Mouse (Mus musculus): Measurements from ENCODE around the gene Glis1. TPM values are rescaled to one million over a fixed set of nuclear protein-coding genes. Genes with fewer than 3 reads are reported as not detected.

The Glis1 gene
- 2.9 and 6.3 TPM in 2 replicates for polyA plus RNA-seq (2016; fragmentation: Nextera tagmentation; extraction: Ambion mirVana)

DNA sequence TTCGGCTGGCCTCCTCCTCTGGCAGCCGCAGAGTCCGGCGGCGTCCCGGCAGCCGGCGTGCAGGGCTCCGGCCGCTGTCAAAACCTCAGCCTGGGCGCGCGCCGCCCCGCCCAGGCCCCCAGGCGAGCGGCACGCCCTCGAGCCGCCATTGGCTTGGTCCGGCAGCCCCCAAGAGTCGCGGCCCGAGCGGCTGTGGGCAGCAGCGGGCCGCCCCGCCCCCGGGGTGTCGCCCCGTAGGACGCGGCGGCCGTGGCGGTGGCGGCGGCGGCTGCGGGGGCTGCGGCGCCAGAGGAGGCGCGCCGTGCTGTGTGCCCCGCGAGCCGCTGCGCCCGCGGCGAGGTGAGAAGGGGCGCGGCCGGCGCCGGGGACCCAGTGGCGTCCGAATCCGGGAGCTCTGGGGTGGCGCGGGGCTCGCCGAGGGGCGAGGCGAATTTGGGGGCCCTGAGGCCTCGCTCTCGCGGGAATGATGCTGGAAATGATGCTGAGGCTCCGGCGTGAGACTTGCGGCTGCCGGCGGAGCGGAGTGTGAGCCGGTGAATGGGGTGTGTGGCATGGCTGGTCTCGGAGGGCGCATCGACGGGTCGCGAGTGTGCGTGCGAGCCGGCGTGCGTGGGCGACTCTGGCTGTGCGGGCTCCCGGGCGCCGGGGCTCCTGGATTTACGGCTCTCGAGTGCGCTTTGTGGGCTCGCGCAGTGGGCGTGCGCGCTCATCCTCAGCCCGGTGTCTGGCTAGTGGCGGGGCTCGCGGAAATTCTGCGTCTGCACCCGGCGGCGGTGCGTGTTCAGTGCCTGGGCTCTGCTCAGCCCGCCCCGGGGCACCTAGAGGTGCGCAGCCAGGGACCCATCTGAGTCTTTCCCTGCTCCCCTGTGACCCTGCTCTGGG lies at the start of gene Glis1:
Gene Glis1, plus strand, starts transcription at position 236 of the 882 bp plus-strand sequence.
- WGBS, result under 1% methylated on average over 112 of the region's 112 CpGs
- Histone ChIP-seq H3K36me3 (no peaks in the 10 kb centered on the region), H3K4me1 (replicated peaks) (peaks cover 23% of the 10 kb centered on the region), H3K27me3 (ENCODE audit: insufficient read depth, poor library complexity, severe bottlenecking) (peaks cover 77% of the 10 kb centered on the region), H3K27ac (peak within 1 kb of the TSS; percentile 75), H3K9me3 (no peaks in the 10 kb centered on the region), H3K4me3 (peak within 1 kb of the TSS; percentile 71)
- DNase-seq (ENCODE audit: low spot score), result peak; percentile 77

DNA sequence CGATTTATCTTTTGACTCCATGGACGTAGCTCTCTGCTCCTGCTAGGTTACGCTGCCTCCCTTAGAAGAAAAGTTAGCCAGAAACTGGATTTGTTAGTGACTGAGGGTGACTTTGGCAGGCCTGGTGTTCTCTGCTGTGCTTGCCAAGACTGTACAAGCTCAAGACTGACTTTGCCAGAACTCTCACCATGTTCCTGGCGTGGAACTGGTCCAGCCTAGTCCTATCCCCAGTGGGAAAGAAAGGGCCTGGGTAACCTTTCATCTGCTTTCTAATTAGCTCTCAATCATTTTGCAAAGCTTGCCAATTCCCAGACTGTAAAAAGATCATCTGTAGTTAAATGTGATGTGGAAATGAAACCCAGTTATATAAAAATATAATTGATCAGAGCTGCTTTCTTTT lies 47.4 kb upstream of the Glis1 start:
- no peaks in the 10 kb centered on the region for H3K27me3 ChIP-seq (ENCODE audit: insufficient read depth, poor library complexity, severe bottlenecking)
- 97% methylated on average over 4 of the region's 4 CpGs for WGBS
- DNase-seq (ENCODE audit: low spot score), result no peak
- H3K4me3 ChIP-seq, result no peak overlapping the region
- peaks cover 97% of the 10 kb centered on the region for H3K36me3 ChIP-seq
- H3K9me3 ChIP-seq, result no peaks in the 10 kb centered on the region
- H3K27ac ChIP-seq, result no peak overlapping the region
- no peaks in the 10 kb centered on the region for H3K4me1 ChIP-seq (replicated peaks)

DNA sequence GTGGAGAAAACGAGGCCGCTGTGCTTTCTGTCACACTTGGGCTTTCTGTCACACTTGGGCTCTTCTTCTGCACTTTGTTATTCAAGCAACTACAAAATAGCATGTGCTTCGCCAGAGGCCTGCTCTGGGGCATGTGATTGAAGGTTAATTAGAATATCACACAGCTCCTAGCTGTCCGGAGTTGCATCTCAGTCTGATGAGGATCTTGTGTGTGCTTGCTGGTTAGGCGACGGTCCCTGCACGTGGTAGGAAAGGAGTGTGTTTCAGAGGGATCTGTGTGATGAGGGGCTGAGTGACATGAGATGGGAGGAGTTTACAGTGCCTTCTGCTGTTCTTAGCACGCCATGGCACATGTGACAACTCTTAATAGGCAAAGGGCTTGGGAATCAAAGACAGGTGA lies 46.9 kb upstream of the Glis1 start:
- H3K36me3 ChIP-seq, result peaks cover 97% of the 10 kb centered on the region
- DNase-seq (ENCODE audit: low spot score), result no peak
- WGBS, result 96% methylated on average over 8 of the region's 8 CpGs

DNA sequence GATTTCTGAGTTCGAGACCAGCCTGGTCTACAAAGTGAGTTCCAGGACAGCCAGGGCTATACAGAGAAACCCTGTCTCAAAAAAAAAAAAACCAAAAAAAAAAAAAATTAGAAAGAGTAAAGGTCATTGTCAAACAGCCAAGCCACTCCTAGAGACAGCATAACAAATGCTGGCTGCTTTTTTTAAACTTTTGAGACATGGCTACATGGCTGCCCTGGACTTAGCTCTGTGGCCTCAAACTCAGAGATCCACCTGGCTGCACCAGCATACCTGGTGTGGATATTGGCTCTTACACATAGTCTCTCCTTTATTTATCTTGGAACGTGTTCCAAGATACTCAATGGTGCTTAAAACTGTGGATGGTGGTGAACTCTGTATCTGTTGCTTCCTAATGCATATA lies 46.1 kb upstream of the Glis1 start:
- no peak for DNase-seq (ENCODE audit: low spot score)
- Histone ChIP-seq H3K36me3 (peaks cover 97% of the 10 kb centered on the region), H3K4me3 (no peak overlapping the region), H3K4me1 (replicated peaks) (no peaks in the 10 kb centered on the region), H3K27me3 (ENCODE audit: insufficient read depth, poor library complexity, severe bottlenecking) (no peaks in the 10 kb centered on the region), H3K27ac (no peak overlapping the region), H3K9me3 (no peaks in the 10 kb centered on the region)
- 98% methylated on average over 2 of the region's 2 CpGs for WGBS

More for the DNA sequence above, 46.9 kb upstream of the Glis1 start:
- Histone ChIP-seq H3K9me3 (no peaks in the 10 kb centered on the region), H3K27me3 (ENCODE audit: insufficient read depth, poor library complexity, severe bottlenecking) (no peaks in the 10 kb centered on the region), H3K4me3 (no peak overlapping the region), H3K27ac (no peak overlapping the region), H3K4me1 (replicated peaks) (no peaks in the 10 kb centered on the region)

DNA sequence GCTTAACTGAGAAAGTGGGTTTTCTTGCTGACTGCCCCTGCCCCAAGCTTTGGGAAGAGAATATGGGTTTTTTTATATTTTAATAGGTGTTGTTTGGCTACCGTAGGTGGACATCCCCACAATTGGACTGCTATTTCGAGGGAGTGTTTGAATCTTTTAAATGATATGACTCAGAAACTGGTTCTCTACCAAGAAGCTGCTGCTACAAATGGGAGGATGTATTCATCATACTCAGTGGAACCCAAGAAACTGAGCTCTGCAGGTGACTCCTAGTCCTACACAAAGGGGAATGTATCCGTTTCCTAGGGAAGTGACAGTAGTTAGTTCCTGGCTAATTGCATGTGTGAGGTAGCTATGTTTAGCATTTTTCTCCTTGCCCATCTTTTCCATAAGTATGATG lies 45.0 kb upstream of the Glis1 start:
- Histone ChIP-seq H3K27me3 (ENCODE audit: insufficient read depth, poor library complexity, severe bottlenecking) (no peaks in the 10 kb centered on the region), H3K27ac (no peak overlapping the region), H3K36me3 (peaks cover 97% of the 10 kb centered on the region), H3K4me3 (no peak overlapping the region), H3K4me1 (replicated peaks) (no peaks in the 10 kb centered on the region), H3K9me3 (no peaks in the 10 kb centered on the region)
- 96% methylated on average over 3 of the region's 3 CpGs for WGBS
- no peak for DNase-seq (ENCODE audit: low spot score)

DNA sequence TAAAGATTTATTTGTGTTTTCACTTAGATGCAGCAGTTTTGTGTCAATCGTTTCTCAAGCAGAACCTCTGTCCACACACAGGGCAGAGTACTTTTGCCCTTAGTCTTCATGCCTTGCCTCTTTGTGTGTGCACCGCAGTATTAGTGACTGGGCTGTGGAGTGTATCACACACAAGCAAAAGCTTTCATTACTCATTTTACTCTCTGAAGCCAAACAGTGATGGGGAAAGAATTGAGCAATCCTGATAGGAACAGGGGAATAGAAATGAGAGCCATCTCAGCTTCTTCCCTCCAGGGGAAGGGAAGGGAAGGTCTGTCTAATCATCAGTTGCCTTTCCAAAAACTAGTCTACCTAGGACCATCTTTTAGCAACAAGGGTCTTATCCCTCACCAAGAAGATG lies 40.6 kb upstream of the Glis1 start:
- DNase-seq (ENCODE audit: low spot score), result no peak
- H3K4me1 ChIP-seq (replicated peaks), result no peaks in the 10 kb centered on the region
- no peaks in the 10 kb centered on the region for H3K27me3 ChIP-seq (ENCODE audit: insufficient read depth, poor library complexity, severe bottlenecking)
- H3K27ac ChIP-seq, result no peak overlapping the region
- WGBS, result 97% methylated on average over 2 of the region's 2 CpGs
- H3K9me3 ChIP-seq, result no peaks in the 10 kb centered on the region
- H3K4me3 ChIP-seq, result no peak overlapping the region
- H3K36me3 ChIP-seq, result peaks cover 99% of the 10 kb centered on the region

DNA sequence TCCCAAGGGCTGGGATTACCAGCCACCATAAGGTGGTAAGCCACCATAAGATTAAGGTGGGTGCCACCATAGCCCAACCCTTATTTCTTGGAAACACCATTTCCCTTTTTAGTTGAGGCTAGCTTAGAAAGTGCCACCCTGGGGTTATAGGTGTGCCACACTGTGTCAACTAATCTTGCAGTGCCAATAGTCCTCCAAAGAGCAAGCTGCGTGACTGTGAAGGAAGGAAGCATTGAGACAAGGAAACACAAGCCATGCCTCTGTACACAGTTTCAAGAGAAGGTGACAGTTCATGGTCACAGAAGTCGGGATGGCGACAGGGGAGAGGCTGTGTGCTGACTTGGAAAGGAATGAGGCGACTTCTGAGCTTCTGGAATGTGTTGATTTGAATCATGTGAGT lies 14.2 kb upstream of the Glis1 start:
- Histone ChIP-seq H3K36me3 (peaks cover 37% of the 10 kb centered on the region), H3K4me1 (replicated peaks) (peaks cover 11% of the 10 kb centered on the region; the same call in 1 of the 2 replicates), H3K27me3 (ENCODE audit: insufficient read depth, poor library complexity, severe bottlenecking) (peaks cover 12% of the 10 kb centered on the region), H3K9me3 (no peaks in the 10 kb centered on the region), H3K4me3 (no peak overlapping the region), H3K27ac (no peak overlapping the region)
- no peak for DNase-seq (ENCODE audit: low spot score)
- WGBS, result 88% methylated on average over 4 of the region's 4 CpGs

DNA sequence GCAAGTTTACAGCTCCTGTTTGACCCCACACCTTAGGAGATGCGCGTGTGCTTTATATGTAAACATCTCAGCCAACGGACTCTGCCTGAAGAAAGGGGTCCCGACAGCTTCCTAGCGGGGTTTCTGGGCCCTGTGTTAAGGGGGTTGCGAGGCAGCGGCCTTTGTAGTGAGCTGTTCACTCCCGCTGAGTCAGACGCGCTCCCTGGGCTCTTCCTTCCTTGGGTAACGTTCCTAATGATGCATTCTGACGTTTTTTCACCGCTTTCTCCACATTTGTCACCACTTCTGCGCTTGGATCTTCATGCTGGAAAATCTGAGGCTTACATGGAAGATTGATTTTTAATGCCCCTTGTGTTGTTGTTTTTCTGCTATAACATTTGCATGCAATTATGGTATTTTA lies 12.7 kb upstream of the Glis1 start:
- H3K27ac ChIP-seq, result no peak overlapping the region
- no peaks in the 10 kb centered on the region for H3K9me3 ChIP-seq
- WGBS, result 2% methylated on average over 14 of the region's 14 CpGs
- peaks cover 23% of the 10 kb centered on the region for H3K36me3 ChIP-seq
- no peak for DNase-seq (ENCODE audit: low spot score)
- peak overlapping the region; percentile 39 for H3K4me3 ChIP-seq
- H3K4me1 ChIP-seq (replicated peaks), result peaks cover 11% of the 10 kb centered on the region; the same call in 1 of the 2 replicates
- H3K27me3 ChIP-seq (ENCODE audit: insufficient read depth, poor library complexity, severe bottlenecking), result peaks cover 14% of the 10 kb centered on the region

DNA sequence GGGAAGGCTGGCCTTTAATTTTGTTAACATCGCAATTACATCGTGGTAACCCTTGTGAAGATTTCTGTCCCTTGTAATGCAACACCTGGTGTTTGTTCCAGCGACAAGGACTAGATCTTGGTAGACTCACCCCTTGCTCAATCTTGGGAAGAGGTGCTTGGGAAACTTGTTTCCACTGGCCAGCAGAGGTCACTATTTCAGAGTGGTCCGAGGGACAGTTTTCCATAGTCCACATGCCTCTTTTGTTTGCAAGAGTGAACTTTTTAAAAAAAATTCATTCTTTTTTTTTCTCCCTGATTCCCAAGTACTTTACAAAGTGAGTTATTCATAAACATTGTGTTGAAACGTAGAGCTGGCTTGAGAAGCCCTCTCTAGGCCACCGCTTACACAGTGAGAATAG lies 12.2 kb upstream of the Glis1 start:
- DNase-seq (ENCODE audit: low spot score), result peak; percentile 54
- Histone ChIP-seq H3K4me1 (replicated peaks) (peaks cover 11% of the 10 kb centered on the region; the same call in 1 of the 2 replicates), H3K9me3 (no peaks in the 10 kb centered on the region), H3K4me3 (no peak overlapping the region), H3K27me3 (ENCODE audit: insufficient read depth, poor library complexity, severe bottlenecking) (peaks cover 14% of the 10 kb centered on the region), H3K27ac (no peak overlapping the region), H3K36me3 (peaks cover 19% of the 10 kb centered on the region)
- WGBS, result 22% methylated on average over 6 of the region's 6 CpGs

DNA sequence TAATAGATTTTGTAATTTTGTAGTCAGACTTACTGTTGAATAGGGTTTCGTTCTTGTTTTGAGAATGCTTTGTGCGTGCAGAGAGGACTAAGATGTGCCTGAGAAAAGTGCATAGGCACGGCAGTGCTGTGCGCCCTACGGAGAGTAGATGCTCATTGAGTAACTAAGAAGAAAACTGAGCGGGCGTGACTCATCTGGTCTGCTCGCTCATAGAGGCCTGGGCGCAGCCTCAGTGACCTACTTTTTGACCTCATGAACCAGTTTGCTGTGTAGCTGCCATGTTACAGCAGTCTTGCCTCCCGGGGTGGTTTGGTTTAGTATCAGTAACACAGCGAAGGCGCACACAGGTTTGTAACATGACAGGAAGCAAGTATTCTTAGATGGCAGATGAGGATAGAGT lies 8.8 kb upstream of the Glis1 start:
- Histone ChIP-seq H3K36me3 (no peaks in the 10 kb centered on the region), H3K9me3 (no peaks in the 10 kb centered on the region), H3K4me3 (no peak overlapping the region), H3K27ac (no peak overlapping the region), H3K27me3 (ENCODE audit: insufficient read depth, poor library complexity, severe bottlenecking) (peaks cover 14% of the 10 kb centered on the region), H3K4me1 (replicated peaks) (peaks cover 11% of the 10 kb centered on the region; the same call in 1 of the 2 replicates)
- 94% methylated on average over 12 of the region's 12 CpGs for WGBS
- DNase-seq (ENCODE audit: low spot score), result no peak

DNA sequence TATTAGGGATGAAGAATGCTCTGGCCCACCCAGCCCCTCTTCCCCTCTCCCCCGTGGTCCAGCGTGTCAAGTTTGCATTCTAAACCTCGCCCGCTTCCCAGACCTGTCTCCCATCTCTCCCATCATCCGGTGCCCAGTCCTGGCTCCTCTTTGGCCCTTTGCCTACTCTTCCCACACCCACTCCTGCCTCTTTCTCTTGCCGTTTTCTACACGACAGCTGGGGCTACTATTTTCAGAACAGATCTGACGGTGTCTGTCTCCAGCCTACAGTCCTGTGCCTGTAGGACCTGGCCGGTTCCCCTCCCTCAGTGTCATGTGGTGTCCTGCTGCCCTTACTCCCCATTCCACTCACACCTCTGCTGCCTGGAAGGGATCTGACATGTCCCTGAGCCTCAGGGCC lies 7.8 kb upstream of the Glis1 start:
- Histone ChIP-seq H3K4me1 (replicated peaks) (peaks cover 5% of the 10 kb centered on the region; the same call in 1 of the 2 replicates), H3K27me3 (ENCODE audit: insufficient read depth, poor library complexity, severe bottlenecking) (peaks cover 4% of the 10 kb centered on the region; the same call in 1 of the 2 replicates), H3K36me3 (no peaks in the 10 kb centered on the region), H3K4me3 (no peak overlapping the region), H3K9me3 (no peaks in the 10 kb centered on the region), H3K27ac (no peak overlapping the region)
- DNase-seq (ENCODE audit: low spot score), result no peak
- WGBS, result 83% methylated on average over 9 of the region's 9 CpGs

DNA sequence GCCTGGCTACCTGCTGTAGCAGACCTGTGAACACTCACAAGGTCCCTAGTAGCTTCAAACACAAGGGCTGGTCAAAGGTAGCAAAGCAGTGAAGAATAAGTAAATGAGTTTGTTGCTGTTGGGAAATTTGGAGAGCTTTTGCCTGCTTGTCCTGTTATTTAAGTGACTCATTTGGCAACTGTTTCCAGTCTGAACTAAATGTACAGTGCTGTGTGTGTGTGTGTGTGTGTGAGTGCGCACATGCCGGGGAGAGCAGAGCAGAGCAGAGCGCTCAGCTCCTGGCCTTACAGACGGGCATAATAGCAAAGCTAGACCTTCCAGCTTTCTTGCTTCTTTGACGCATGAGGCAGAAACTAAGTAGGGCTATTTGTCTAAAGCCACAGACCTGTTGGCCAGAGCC lies 1.7 kb upstream of the Glis1 start:
- Histone ChIP-seq H3K4me1 (replicated peaks) (peaks cover 23% of the 10 kb centered on the region), H3K4me3 (no peak overlapping the region), H3K9me3 (no peaks in the 10 kb centered on the region), H3K27ac (no peak overlapping the region), H3K36me3 (no peaks in the 10 kb centered on the region), H3K27me3 (ENCODE audit: insufficient read depth, poor library complexity, severe bottlenecking) (peaks cover 58% of the 10 kb centered on the region)
- WGBS, result 89% methylated on average over 5 of the region's 5 CpGs
- no peak for DNase-seq (ENCODE audit: low spot score)

DNA sequence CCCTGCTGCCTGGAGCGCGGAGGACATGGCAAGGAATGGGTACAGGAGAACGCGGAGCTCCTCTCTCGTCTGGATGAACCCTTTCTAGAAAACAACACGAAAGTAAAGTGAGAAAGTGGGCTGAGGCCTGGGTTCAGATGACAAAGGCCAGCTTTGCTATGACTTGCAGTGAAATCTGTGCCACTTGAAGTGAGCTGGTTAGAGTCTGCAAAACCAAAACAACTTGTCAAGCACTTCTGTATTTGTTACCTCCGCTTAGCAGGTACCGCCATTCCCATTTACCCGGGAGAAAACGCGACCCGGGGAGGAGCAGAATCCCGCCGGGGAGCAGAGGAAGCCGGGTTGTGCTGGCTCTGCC lies 414 bp upstream of the Glis1 start:
- Histone ChIP-seq H3K27ac (peak overlapping the region; percentile 75; the same call in 1 of the 2 replicates), H3K9me3 (no peaks in the 10 kb centered on the region), H3K27me3 (ENCODE audit: insufficient read depth, poor library complexity, severe bottlenecking) (peaks cover 70% of the 10 kb centered on the region), H3K36me3 (no peaks in the 10 kb centered on the region), H3K4me3 (peak overlapping the region; percentile 71), H3K4me1 (replicated peaks) (peaks cover 23% of the 10 kb centered on the region)
- DNase-seq (ENCODE audit: low spot score), result no peak
- WGBS, result 5% methylated on average over 15 of the region's 15 CpGs

Data from hindbrain, embryonic 10.5 days (tissue).